Mouse (Mus musculus) stomach, embryonic 16.5 days (tissue): ENCODE measurements around the gene Zfp385c. TPM values are rescaled to one million over a fixed set of nuclear protein-coding genes. Genes with fewer than 3 reads are reported as not detected.

Source experiments
- ATAC-seq: fragments of 200-750 bp; cut with Nextera tagmentation; 2 replicates; pipeline ENCODE4 v1.8.0; 2017; ENCODE audit warnings: moderate number of reproducible peaks, moderate TSS enrichment; ENCODE audit not compliant: insufficient read depth, low FRiP score
- H3K27ac ChIP-seq: fragments of 300-500 bp; sonication (generic); 2 replicates; pipeline ENCODE4 v1.5.1; 2014; ENCODE audit warnings: low read length
- H3K27me3 ChIP-seq: fragments of 300-500 bp; sonication (generic); 2 replicates; pipeline ENCODE4 v1.6.1; 2014; ENCODE audit warnings: low read length, control low read depth, mixed read lengths; ENCODE audit not compliant: control insufficient read depth, insufficient read depth
- H3K36me3 ChIP-seq: fragments of 300-500 bp; sonication (generic); 2 replicates; pipeline ENCODE4 v1.6.1; 2014; ENCODE audit warnings: low read length; ENCODE audit not compliant: control insufficient read depth, insufficient read depth
- H3K4me1 ChIP-seq: fragments of 300-500 bp; sonication (generic); 2 replicates; pipeline ENCODE4 v1.6.1; 2014; ENCODE audit warnings: low read length, control low read depth, mixed read lengths; ENCODE audit not compliant: control insufficient read depth, insufficient read depth
- H3K4me2 ChIP-seq: fragments of 300-500 bp; sonication (generic); 2 replicates; pipeline ENCODE4 v1.6.1; 2014; ENCODE audit warnings: low read depth, low read length, mixed read lengths
- H3K4me3 ChIP-seq: fragments of 300-500 bp; sonication (generic); replicated peaks from 2 replicates; pipeline ENCODE4 v1.5.1; 2014; ENCODE audit warnings: mild to moderate bottlenecking, low read length
- H3K9ac ChIP-seq: fragments of 300-500 bp; sonication (generic); 2 replicates; pipeline ENCODE4 v1.6.1; 2014; ENCODE audit warnings: low read length
- H3K9me3 ChIP-seq: fragments of 300-500 bp; sonication (generic); replicated peaks from 2 replicates; pipeline ENCODE4 v1.6.1; 2016; ENCODE audit warnings: low read length, control low read depth; ENCODE audit not compliant: control insufficient read depth
- WGBS: fragments of 180-500 bp; shearing (Covaris S2); extraction: QIAGEN DNeasy Blood & Tissue Kit; methylation state at CpG from one replicate; pipeline ENCODE4 v1.1.7; 2014; 5-methylcytosine and 5-hydroxymethylcytosine counted together
- polyA plus RNA-seq: library from polyadenylated mRNA; unstranded; fragments of >200 nt; fragmentation: Nextera tagmentation; extraction: Ambion mirVana; gene quantifications from 2 replicates; pipeline ENCODE4 v1.2.1, GENCODE M21; 2015

Gene Zfp385c
- polyA plus RNA-seq, 1 experiment from 2014 or later = 0.27 TPM

DNA sequence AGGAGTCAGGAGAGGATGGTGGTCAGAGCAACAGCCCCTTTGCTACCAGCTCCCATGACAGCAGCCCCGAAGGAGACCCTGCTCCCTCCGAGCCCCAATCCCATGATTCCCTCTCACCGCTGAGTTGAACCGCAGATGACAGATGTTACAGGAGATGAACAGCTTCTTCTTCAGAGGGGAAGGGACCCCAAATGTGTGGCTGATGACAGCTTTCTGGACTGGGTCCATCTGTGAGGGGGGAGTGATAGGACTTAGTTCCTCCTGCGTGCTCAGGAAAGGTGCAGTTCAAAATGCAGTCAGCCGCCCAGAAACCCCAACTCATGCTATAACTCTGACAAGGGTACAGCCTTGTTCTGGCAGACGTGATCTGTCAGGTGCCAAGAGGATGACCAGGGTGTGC is 57.7 kb downstream of the Zfp385c start:
- ATAC-seq = no peak
- H3K4me1 ChIP-seq = no peaks in the 10 kb centered on the region; the same call in 1 of the 2 replicates
- H3K27me3 ChIP-seq = peaks cover 3% of the 10 kb centered on the region; the same call in 1 of the 2 replicates
- no peak overlapping the region for H3K9ac ChIP-seq
- no peak overlapping the region for H3K4me2 ChIP-seq
- H3K4me3 ChIP-seq = no peak overlapping the region
- no peak overlapping the region for H3K27ac ChIP-seq
- H3K36me3 ChIP-seq = no peaks in the 10 kb centered on the region
- WGBS = 65% methylated on average over 7 of the region's 7 CpGs
- H3K9me3 ChIP-seq = no peaks in the 10 kb centered on the region

DNA sequence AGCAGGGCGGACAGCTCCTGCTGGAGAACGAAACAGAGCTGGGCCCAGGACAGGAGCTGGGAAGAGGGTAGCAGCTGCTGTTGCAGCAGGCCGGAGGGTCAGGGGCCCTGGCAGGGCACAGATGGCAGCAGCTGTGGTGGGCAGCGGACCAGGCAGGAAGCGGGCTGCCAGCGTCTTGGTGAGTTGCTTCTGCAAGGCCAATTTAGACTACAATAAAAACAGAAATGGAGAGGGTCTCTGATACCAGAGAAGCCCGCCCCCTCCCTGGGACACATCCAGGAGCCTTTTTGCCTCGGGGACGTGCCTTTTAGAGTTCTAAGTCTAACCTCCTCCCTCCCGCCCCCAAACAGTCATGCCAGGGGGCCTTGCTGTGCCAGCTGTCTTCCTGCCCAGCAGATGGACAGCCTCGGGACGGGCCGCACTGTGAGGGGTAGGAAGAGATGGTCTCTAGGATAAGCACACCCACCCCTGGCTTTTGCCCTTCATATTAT is 63.3 kb downstream of the Zfp385c start:
- Histone ChIP-seq H3K27me3 (no peaks in the 10 kb centered on the region), H3K4me3 (no peak overlapping the region), H3K27ac (no peak overlapping the region), H3K9me3 (no peaks in the 10 kb centered on the region), H3K4me2 (no peak overlapping the region), H3K4me1 (peaks cover 7% of the 10 kb centered on the region), H3K9ac (no peak overlapping the region; the same call in 1 of the 2 replicates), H3K36me3 (peaks cover 5% of the 10 kb centered on the region; the same call in 1 of the 2 replicates)
- WGBS = 44% methylated on average over 13 of the region's 13 CpGs
- ATAC-seq = no peak

DNA sequence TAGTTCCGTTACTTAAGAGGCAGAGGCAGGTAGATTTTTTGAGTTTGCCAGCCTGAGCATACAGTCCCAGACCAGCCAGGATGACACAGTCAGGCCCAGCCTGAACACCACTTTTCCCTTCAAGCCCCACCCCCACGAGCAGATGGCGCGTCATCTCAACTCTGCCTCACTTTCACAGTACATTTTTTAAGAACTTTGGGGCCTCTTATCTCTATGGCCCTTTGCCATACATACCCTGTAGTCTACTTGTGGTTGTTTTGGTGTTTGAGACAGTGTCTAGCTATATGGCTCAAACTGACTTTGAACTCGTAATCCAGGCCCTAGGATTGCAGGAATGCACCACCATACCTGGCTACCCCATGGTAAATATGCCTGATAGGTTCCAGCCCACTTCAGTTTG is 64.2 kb downstream of the Zfp385c start:
- 87% methylated on average over 5 of the region's 5 CpGs for WGBS
- no peak overlapping the region for H3K4me3 ChIP-seq
- H3K4me2 ChIP-seq = no peak overlapping the region
- no peak overlapping the region for H3K9ac ChIP-seq
- H3K4me1 ChIP-seq = peaks cover 12% of the 10 kb centered on the region
- no peaks in the 10 kb centered on the region for H3K27me3 ChIP-seq
- H3K9me3 ChIP-seq = no peaks in the 10 kb centered on the region
- ATAC-seq = no peak
- H3K27ac ChIP-seq = no peak overlapping the region
- H3K36me3 ChIP-seq = peaks cover 5% of the 10 kb centered on the region; the same call in 1 of the 2 replicates

DNA sequence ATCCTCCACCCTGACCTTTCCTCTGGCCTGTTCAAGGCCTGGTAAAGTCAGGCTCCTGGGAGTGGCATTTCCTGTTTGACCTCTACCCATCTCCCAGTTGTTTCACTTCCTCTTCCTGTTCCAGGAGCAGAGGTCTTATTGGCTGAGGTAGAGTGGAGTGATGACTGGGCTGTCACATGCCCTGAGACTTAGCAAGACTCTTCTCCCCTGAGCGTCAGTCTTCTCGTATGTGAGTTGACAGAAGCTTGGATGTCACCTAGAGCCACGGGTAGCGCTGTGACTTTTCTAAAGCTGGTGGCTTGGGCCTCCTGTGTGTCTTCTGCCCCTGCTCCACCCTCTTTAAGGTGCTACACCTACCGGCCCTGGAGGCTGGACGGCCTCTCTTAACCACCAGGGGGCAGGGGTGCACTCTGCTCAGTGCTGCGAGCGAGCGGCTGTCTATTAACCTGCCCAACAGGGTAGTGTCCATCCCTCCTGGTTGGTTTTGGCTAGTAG is 65.5 kb downstream of the Zfp385c start:
- WGBS = 24% methylated on average over 9 of the region's 9 CpGs
- peaks cover 12% of the 10 kb centered on the region for H3K4me1 ChIP-seq
- H3K9ac ChIP-seq = no peak overlapping the region
- H3K36me3 ChIP-seq = peaks cover 5% of the 10 kb centered on the region; the same call in 1 of the 2 replicates
- H3K4me3 ChIP-seq = no peak overlapping the region
- no peaks in the 10 kb centered on the region for H3K27me3 ChIP-seq
- no peak overlapping the region for H3K4me2 ChIP-seq
- H3K27ac ChIP-seq = peak overlapping the region; percentile 47
- ATAC-seq = peak; percentile 57; the same call in 1 of the 2 replicates
- H3K9me3 ChIP-seq = no peaks in the 10 kb centered on the region

DNA sequence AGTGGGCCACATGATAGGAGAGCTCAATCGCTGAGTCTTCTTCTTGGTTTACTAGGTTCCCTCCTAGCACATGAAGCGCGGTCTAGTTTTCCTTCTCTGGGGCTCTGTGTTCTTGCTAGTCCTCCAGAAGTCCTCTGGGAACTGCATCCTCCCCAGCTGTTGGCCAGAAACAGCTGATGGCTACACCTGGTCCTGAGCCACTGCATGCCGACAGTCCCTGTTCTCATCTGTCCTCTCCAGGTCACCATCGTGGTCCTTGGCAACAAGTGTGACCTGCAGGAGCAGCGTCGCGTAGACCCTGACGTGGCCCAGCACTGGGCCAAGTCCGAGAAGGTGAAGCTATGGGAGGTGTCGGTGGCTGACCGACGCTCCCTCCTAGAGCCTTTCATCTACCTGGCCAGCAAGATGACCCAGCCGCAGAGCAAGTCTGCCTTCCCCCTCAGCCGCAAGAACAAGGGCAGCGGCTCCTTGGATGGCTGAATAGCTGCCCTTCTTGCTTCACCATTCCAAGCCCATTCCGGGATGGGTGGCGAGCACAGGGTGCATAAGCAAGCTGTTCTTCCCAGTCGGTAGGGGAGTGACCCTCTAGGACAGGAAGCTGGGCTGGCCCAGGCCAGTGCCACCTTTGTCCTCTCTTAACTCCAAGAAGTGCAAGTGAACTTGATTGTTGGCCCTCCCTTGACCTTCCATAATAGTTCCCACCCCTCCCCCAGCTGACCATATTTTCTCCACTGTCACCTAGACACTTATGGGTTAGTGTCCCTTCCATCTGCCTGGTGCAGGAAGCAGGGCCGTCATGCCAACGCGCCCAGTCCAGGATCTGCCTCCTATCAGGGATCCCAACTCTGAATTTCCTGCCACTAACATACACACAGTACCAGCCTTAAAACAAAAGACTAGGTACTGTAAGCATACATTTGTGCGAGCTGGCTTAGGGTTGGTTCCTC is 66.2 kb downstream of the Zfp385c start:
- Histone ChIP-seq H3K27ac (peak overlapping the region; percentile 46), H3K4me2 (no peak overlapping the region), H3K9me3 (no peaks in the 10 kb centered on the region), H3K9ac (no peak overlapping the region), H3K4me3 (no peak overlapping the region), H3K27me3 (no peaks in the 10 kb centered on the region), H3K4me1 (peaks cover 12% of the 10 kb centered on the region), H3K36me3 (peaks cover 5% of the 10 kb centered on the region; the same call in 1 of the 2 replicates)
- WGBS = 93% methylated on average over 23 of the region's 23 CpGs
- ATAC-seq = no peak

DNA sequence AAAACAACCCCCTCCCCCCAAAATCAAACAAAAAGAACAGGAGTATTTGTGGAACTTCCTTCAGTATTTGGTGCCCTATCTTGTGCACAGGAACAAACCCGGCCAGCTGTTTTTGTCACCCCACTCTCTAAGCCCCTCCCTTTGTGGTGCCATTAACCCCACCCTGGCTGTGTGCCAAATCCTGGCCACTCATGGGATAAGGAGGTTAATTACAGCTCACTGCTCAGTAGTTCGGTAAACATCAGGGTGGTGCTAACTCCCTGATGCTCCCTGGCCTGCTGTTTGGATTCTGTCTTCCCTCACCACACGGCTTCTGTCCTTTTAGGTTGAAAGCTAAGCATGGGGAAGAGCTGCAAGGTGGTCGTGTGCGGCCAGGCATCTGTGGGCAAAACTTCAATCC is 68.4 kb downstream of the Zfp385c start:
- no peak for ATAC-seq
- Histone ChIP-seq H3K36me3 (peaks cover 5% of the 10 kb centered on the region; the same call in 1 of the 2 replicates), H3K4me1 (peaks cover 12% of the 10 kb centered on the region), H3K9me3 (no peaks in the 10 kb centered on the region), H3K4me3 (peak overlapping the region; percentile 75), H3K9ac (peak overlapping the region; percentile 88; the same call in 1 of the 2 replicates), H3K4me2 (peak overlapping the region; percentile 56), H3K27ac (peak overlapping the region; percentile 93; the same call in 1 of the 2 replicates), H3K27me3 (no peaks in the 10 kb centered on the region)
- 28% methylated on average over 5 of the region's 5 CpGs for WGBS

DNA sequence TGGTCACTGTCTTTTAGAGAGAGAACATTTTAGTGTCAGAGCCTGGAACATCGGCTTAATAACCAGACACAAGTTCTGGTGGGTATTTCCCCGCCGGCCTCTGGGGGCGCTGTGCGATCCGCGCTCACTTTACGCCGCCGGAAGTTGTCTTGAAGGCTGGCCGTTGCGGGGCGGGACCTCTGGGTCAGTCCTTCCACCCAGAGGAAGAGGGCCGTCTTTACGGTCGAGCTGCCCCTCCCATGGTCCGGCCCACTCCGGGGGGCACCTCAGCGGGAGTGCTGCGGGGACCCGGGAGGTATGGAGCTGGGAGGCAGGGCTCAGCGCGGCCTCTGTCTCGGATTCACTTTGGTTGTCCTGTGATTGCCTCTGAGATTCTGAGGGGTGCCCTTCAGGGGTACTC is 69.5 kb downstream of the Zfp385c start:
- Histone ChIP-seq H3K27ac (peak overlapping the region; percentile 93), H3K36me3 (peaks cover 5% of the 10 kb centered on the region; the same call in 1 of the 2 replicates), H3K4me1 (peaks cover 16% of the 10 kb centered on the region), H3K27me3 (no peaks in the 10 kb centered on the region), H3K4me3 (peak overlapping the region; percentile 75), H3K4me2 (peak overlapping the region; percentile 56), H3K9me3 (no peaks in the 10 kb centered on the region), H3K9ac (peak overlapping the region; percentile 88)
- ATAC-seq = peak; percentile 88
- WGBS = under 1% methylated on average over 24 of the region's 24 CpGs

DNA sequence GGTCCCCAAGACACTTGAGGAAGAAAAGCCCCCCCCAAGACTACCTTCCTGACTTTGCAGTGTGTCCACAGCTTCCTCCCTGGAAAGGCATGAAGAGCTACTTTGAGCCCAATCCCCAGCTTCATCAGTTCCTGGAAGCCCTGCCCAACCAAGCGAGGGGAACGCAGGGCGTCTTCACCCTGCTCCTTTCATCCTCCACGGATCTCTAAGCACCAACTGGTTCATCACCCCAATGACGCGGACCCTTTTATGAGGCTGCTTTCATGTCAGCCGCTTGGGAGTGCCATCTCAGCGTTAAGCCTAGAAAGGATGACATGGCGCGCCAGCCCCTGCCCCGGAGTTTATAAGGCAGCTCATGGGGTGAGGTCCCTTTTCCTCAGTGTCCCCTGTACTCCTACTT is 72.3 kb downstream of the Zfp385c start, which contains the start of gene Dnajc7:
Dnajc7 (minus strand) TSS at position 187 of the 400 bp plus-strand sequence.
- Histone ChIP-seq H3K4me3 (peak within 1 kb of the TSS; percentile 82), H3K4me1 (peaks cover 24% of the 10 kb centered on the region), H3K27ac (peak within 1 kb of the TSS; percentile 94), H3K4me2 (peak within 1 kb of the TSS; percentile 72), H3K36me3 (no peaks in the 10 kb centered on the region), H3K27me3 (no peaks in the 10 kb centered on the region), H3K9me3 (no peaks in the 10 kb centered on the region), H3K9ac (peak within 1 kb of the TSS; percentile 92)
- ATAC-seq = no peak
- WGBS = 3% methylated on average over 11 of the region's 11 CpGs
